Mouse (Mus musculus): ENCODE data around the gene Bpgm.

The Bpgm gene

GRCm38 (mm10) chr6:34483811-34484210 is 7.8 kb downstream of the Bpgm start:
- no peak for DNase-seq (ENCODE audit: low read depth, low spot score)

GRCm38 (mm10) chr6:34486071-34486626 is 10.1 kb downstream of the Bpgm start:
- no peak for DNase-seq (ENCODE audit: low read depth, low spot score)

- DNase-seq (ENCODE audit: low read depth, low spot score) = no peak
Measured at GRCm38 (mm10) chr6:34493327-34494095, 17.5 kb downstream of the Bpgm start.

- DNase-seq (ENCODE audit: low read depth, low spot score) = no peak
Measured at GRCm38 (mm10) chr6:34495140-34495551, 19.1 kb downstream of the Bpgm start.

- DNase-seq (ENCODE audit: low read depth, low spot score) = no peak
Measured at GRCm38 (mm10) chr6:34497991-34498625, 22.1 kb downstream of the Bpgm start.

GRCm38 (mm10) chr6:34502291-34502690 is 26.3 kb downstream of the Bpgm start:
- no peak for DNase-seq (ENCODE audit: low read depth, low spot score)

GRCm38 (mm10) chr6:34505957-34506356 is 29.9 kb downstream of the Bpgm start:
- no peak for DNase-seq (ENCODE audit: low read depth, low spot score)

- no peak for DNase-seq (ENCODE audit: low read depth, low spot score)
Measured at GRCm38 (mm10) chr6:34507581-34507980, 31.6 kb downstream of the Bpgm start.

- no peak for DNase-seq (ENCODE audit: low read depth, low spot score)
Measured at GRCm38 (mm10) chr6:34508016-34508415, 32.0 kb downstream of the Bpgm start.

- no peak for DNase-seq (ENCODE audit: low read depth, low spot score)
Measured at GRCm38 (mm10) chr6:34510277-34510676, 34.3 kb downstream of the Bpgm start.

- DNase-seq (ENCODE audit: low read depth, low spot score) = peak; percentile 51
Measured at GRCm38 (mm10) chr6:34511410-34511809, 35.4 kb downstream of the Bpgm start.

- no peak for DNase-seq (ENCODE audit: low read depth, low spot score)
Measured at GRCm38 (mm10) chr6:34512741-34513140, 36.7 kb downstream of the Bpgm start.

GRCm38 (mm10) chr6:34514655-34515054 is 38.6 kb downstream of the Bpgm start:
- DNase-seq (ENCODE audit: low read depth, low spot score) = peak; percentile 34

GRCm38 (mm10) chr6:34515098-34515782 is 39.2 kb downstream of the Bpgm start:
- no peak for DNase-seq (ENCODE audit: low read depth, low spot score)

- no peak for DNase-seq (ENCODE audit: low read depth, low spot score)
Measured at GRCm38 (mm10) chr6:34515783-34516099, 39.7 kb downstream of the Bpgm start.

GRCm38 (mm10) chr6:34517750-34518149 is 41.7 kb downstream of the Bpgm start:
- DNase-seq (ENCODE audit: low read depth, low spot score) = no peak

- no peak for DNase-seq (ENCODE audit: low read depth, low spot score)
Measured at GRCm38 (mm10) chr6:34519087-34519486, 43.1 kb downstream of the Bpgm start.

GRCm38 (mm10) chr6:34520491-34520890 is 44.5 kb downstream of the Bpgm start:
- DNase-seq (ENCODE audit: low read depth, low spot score) = no peak

- no peak for DNase-seq (ENCODE audit: low read depth, low spot score)
Measured at GRCm38 (mm10) chr6:34520912-34521311, 44.9 kb downstream of the Bpgm start.

- DNase-seq (ENCODE audit: low read depth, low spot score) = no peak
Measured at GRCm38 (mm10) chr6:34523476-34523875, 47.5 kb downstream of the Bpgm start.

- no peak for DNase-seq (ENCODE audit: low read depth, low spot score)
Measured at GRCm38 (mm10) chr6:34525499-34525924, 49.5 kb downstream of the Bpgm start.

GRCm38 (mm10) chr6:34525927-34526326 is 49.9 kb downstream of the Bpgm start:
- no peak for DNase-seq (ENCODE audit: low read depth, low spot score)
